Mouse (Mus musculus): ENCODE data around the gene Arhgap9. TPM values are rescaled to one million over a fixed set of nuclear protein-coding genes. Genes with fewer than 3 reads are reported as not detected.

Arhgap9 gene
- polyA plus RNA-seq (2015; fragmentation: Nextera tagmentation; extraction: Ambion mirVana) = 5.5 and 6.9 TPM in 2 replicates

- Histone ChIP-seq H3K4me3 (ENCODE audit: low read length) (no peak within 1 kb of the TSS), H3K9me3 (ENCODE audit: control insufficient read depth, low read length) (no peaks in the 10 kb centered on the region), H3K27ac (ENCODE audit: low read length) (no peak within 1 kb of the TSS), H3K9ac (ENCODE audit: low read length) (no peak within 1 kb of the TSS), H3K4me2 (ENCODE audit: low read depth, low read length) (no peak within 1 kb of the TSS), H3K4me1 (replicated peaks; ENCODE audit: control insufficient read depth, insufficient read depth, low read length) (peaks cover 8% of the 10 kb centered on the region), H3K36me3 (ENCODE audit: control insufficient read depth, insufficient read depth, low read length) (no peaks in the 10 kb centered on the region), H3K27me3 (ENCODE audit: control insufficient read depth, insufficient read depth, low read depth, low read length) (peaks cover 20% of the 10 kb centered on the region)
- 69% methylated on average over 3 of the region's 3 CpGs for WGBS
- no peak for ATAC-seq (ENCODE audit: low read depth)
Observed at GRCm38 (mm10) chr10:127321621-127322020, at the start of gene Arhgap9. Gene Arhgap9 (plus strand): TSS chr10:127321964.

GRCm38 (mm10) chr10:127272371-127272770 lies 49.4 kb upstream of the Arhgap9 start:
- Histone ChIP-seq H3K36me3 (ENCODE audit: control insufficient read depth, insufficient read depth, low read length) (peaks cover 24% of the 10 kb centered on the region), H3K9ac (ENCODE audit: low read length) (no peak overlapping the region), H3K4me1 (replicated peaks; ENCODE audit: control insufficient read depth, insufficient read depth, low read length) (peaks cover 1% of the 10 kb centered on the region), H3K27me3 (ENCODE audit: control insufficient read depth, insufficient read depth, low read depth, low read length) (no peaks in the 10 kb centered on the region), H3K4me2 (ENCODE audit: low read depth, low read length) (no peak overlapping the region), H3K27ac (ENCODE audit: low read length) (no peak overlapping the region), H3K4me3 (ENCODE audit: low read length) (no peak overlapping the region), H3K9me3 (ENCODE audit: control insufficient read depth, low read length) (no peaks in the 10 kb centered on the region)
- 90% methylated on average over 5 of the region's 5 CpGs for WGBS
- ATAC-seq (ENCODE audit: low read depth) = no peak

GRCm38 (mm10) chr10:127274261-127275022 lies 47.3 kb upstream of the Arhgap9 start:
- H3K4me3 ChIP-seq (ENCODE audit: low read length) = no peak overlapping the region
- H3K27me3 ChIP-seq (ENCODE audit: control insufficient read depth, insufficient read depth, low read depth, low read length) = no peaks in the 10 kb centered on the region
- no peaks in the 10 kb centered on the region for H3K4me1 ChIP-seq (replicated peaks; ENCODE audit: control insufficient read depth, insufficient read depth, low read length)
- peaks cover 41% of the 10 kb centered on the region for H3K36me3 ChIP-seq (ENCODE audit: control insufficient read depth, insufficient read depth, low read length)
- H3K4me2 ChIP-seq (ENCODE audit: low read depth, low read length) = no peak overlapping the region
- WGBS = 78% methylated on average over 11 of the region's 11 CpGs
- H3K9me3 ChIP-seq (ENCODE audit: control insufficient read depth, low read length) = no peaks in the 10 kb centered on the region
- no peak for ATAC-seq (ENCODE audit: low read depth)
- no peak overlapping the region for H3K9ac ChIP-seq (ENCODE audit: low read length)
- H3K27ac ChIP-seq (ENCODE audit: low read length) = no peak overlapping the region

- H3K4me3 ChIP-seq (ENCODE audit: low read length) = no peak overlapping the region
- no peaks in the 10 kb centered on the region for H3K9me3 ChIP-seq (ENCODE audit: control insufficient read depth, low read length)
- H3K36me3 ChIP-seq (ENCODE audit: control insufficient read depth, insufficient read depth, low read length) = peaks cover 80% of the 10 kb centered on the region
- 100% methylated on average over 2 of the region's 2 CpGs for WGBS
- H3K9ac ChIP-seq (ENCODE audit: low read length) = no peak overlapping the region
- H3K4me1 ChIP-seq (replicated peaks; ENCODE audit: control insufficient read depth, insufficient read depth, low read length) = no peaks in the 10 kb centered on the region
- ATAC-seq (ENCODE audit: low read depth) = no peak
- H3K4me2 ChIP-seq (ENCODE audit: low read depth, low read length) = no peak overlapping the region
- H3K27ac ChIP-seq (ENCODE audit: low read length) = no peak overlapping the region
- no peaks in the 10 kb centered on the region for H3K27me3 ChIP-seq (ENCODE audit: control insufficient read depth, insufficient read depth, low read depth, low read length)
Observed at GRCm38 (mm10) chr10:127279730-127280129, 42.0 kb upstream of the Arhgap9 start.

- Histone ChIP-seq H3K27me3 (ENCODE audit: control insufficient read depth, insufficient read depth, low read depth, low read length) (no peaks in the 10 kb centered on the region), H3K9me3 (ENCODE audit: control insufficient read depth, low read length) (no peaks in the 10 kb centered on the region), H3K36me3 (ENCODE audit: control insufficient read depth, insufficient read depth, low read length) (peaks cover 75% of the 10 kb centered on the region), H3K4me2 (ENCODE audit: low read depth, low read length) (no peak overlapping the region), H3K4me1 (replicated peaks; ENCODE audit: control insufficient read depth, insufficient read depth, low read length) (peaks cover under 1% of the 10 kb centered on the region; the same call in 1 of the 2 replicates), H3K9ac (ENCODE audit: low read length) (no peak overlapping the region), H3K4me3 (ENCODE audit: low read length) (no peak overlapping the region), H3K27ac (ENCODE audit: low read length) (no peak overlapping the region)
- ATAC-seq (ENCODE audit: low read depth) = no peak
- 81% methylated on average over 8 of the region's 8 CpGs for WGBS
Observed at GRCm38 (mm10) chr10:127281316-127281715, 40.4 kb upstream of the Arhgap9 start.

- Histone ChIP-seq H3K4me2 (ENCODE audit: low read depth, low read length) (no peak overlapping the region), H3K27ac (ENCODE audit: low read length) (no peak overlapping the region), H3K4me1 (replicated peaks; ENCODE audit: control insufficient read depth, insufficient read depth, low read length) (peaks cover 14% of the 10 kb centered on the region), H3K9ac (ENCODE audit: low read length) (no peak overlapping the region), H3K36me3 (ENCODE audit: control insufficient read depth, insufficient read depth, low read length) (peaks cover 71% of the 10 kb centered on the region), H3K9me3 (ENCODE audit: control insufficient read depth, low read length) (no peaks in the 10 kb centered on the region), H3K4me3 (ENCODE audit: low read length) (no peak overlapping the region), H3K27me3 (ENCODE audit: control insufficient read depth, insufficient read depth, low read depth, low read length) (no peaks in the 10 kb centered on the region)
- no peak for ATAC-seq (ENCODE audit: low read depth)
- 73% methylated on average over 13 of the region's 13 CpGs for WGBS
Observed at GRCm38 (mm10) chr10:127282620-127283215, 39.0 kb upstream of the Arhgap9 start.

- Histone ChIP-seq H3K36me3 (ENCODE audit: control insufficient read depth, insufficient read depth, low read length) (peaks cover 57% of the 10 kb centered on the region), H3K4me1 (replicated peaks; ENCODE audit: control insufficient read depth, insufficient read depth, low read length) (peaks cover 16% of the 10 kb centered on the region), H3K9me3 (ENCODE audit: control insufficient read depth, low read length) (no peaks in the 10 kb centered on the region), H3K27ac (ENCODE audit: low read length) (no peak overlapping the region), H3K9ac (ENCODE audit: low read length) (no peak overlapping the region), H3K27me3 (ENCODE audit: control insufficient read depth, insufficient read depth, low read depth, low read length) (no peaks in the 10 kb centered on the region), H3K4me3 (ENCODE audit: low read length) (no peak overlapping the region), H3K4me2 (ENCODE audit: low read depth, low read length) (no peak overlapping the region)
- no peak for ATAC-seq (ENCODE audit: low read depth)
- WGBS = 91% methylated on average over 7 of the region's 7 CpGs
Observed at GRCm38 (mm10) chr10:127284105-127284622, 37.6 kb upstream of the Arhgap9 start.

- ATAC-seq (ENCODE audit: low read depth) = no peak
- WGBS = 74% methylated on average over 10 of the region's 11 CpGs
- Histone ChIP-seq H3K9me3 (ENCODE audit: control insufficient read depth, low read length) (no peaks in the 10 kb centered on the region), H3K4me2 (ENCODE audit: low read depth, low read length) (no peak overlapping the region), H3K27me3 (ENCODE audit: control insufficient read depth, insufficient read depth, low read depth, low read length) (no peaks in the 10 kb centered on the region), H3K4me3 (ENCODE audit: low read length) (no peak overlapping the region), H3K27ac (ENCODE audit: low read length) (no peak overlapping the region), H3K4me1 (replicated peaks; ENCODE audit: control insufficient read depth, insufficient read depth, low read length) (peaks cover 19% of the 10 kb centered on the region), H3K36me3 (ENCODE audit: control insufficient read depth, insufficient read depth, low read length) (peaks cover 54% of the 10 kb centered on the region), H3K9ac (ENCODE audit: low read length) (no peak overlapping the region)
Observed at GRCm38 (mm10) chr10:127284724-127285500, 36.9 kb upstream of the Arhgap9 start.

GRCm38 (mm10) chr10:127285644-127286043 lies 36.1 kb upstream of the Arhgap9 start:
- Histone ChIP-seq H3K27ac (ENCODE audit: low read length) (no peak overlapping the region), H3K4me3 (ENCODE audit: low read length) (no peak overlapping the region), H3K27me3 (ENCODE audit: control insufficient read depth, insufficient read depth, low read depth, low read length) (no peaks in the 10 kb centered on the region), H3K36me3 (ENCODE audit: control insufficient read depth, insufficient read depth, low read length) (peaks cover 50% of the 10 kb centered on the region), H3K9me3 (ENCODE audit: control insufficient read depth, low read length) (no peaks in the 10 kb centered on the region), H3K9ac (ENCODE audit: low read length) (no peak overlapping the region), H3K4me1 (replicated peaks; ENCODE audit: control insufficient read depth, insufficient read depth, low read length) (peaks cover 20% of the 10 kb centered on the region), H3K4me2 (ENCODE audit: low read depth, low read length) (no peak overlapping the region)
- no peak for ATAC-seq (ENCODE audit: low read depth)
- 69% methylated on average over 13 of the region's 13 CpGs for WGBS
